Comparison of ENCODE assay signal across 24 mouse cellular contexts in genomic region chr4:141941289-141941688, GRCm38 (mm10).
"Had no signal": no experiment of that assay in that cellular context is flagged by ENCODE, and none has a peak within 500 bp of the region (broad histone marks: within the 10 kb centered on the region; RNA-seq: fewer than 3 reads in every experiment).

No protein-coding gene starts in this region.

- DNase-seq: kidney, adult 11 months; kidney, adult 8-10 months; kidney, postnatal 10 days; kidney, postnatal 4 days; lung, adult 18-20 months; lung, postnatal 10 days; lung, postnatal 36 days; midbrain, embryonic 14.5 days; right cerebral cortex, adult 18-20 months; right cerebral cortex, postnatal 14 days; right cerebral cortex, postnatal 4 days; thymus, adult 2 months; thymus, postnatal 14 days; thymus, postnatal 4 days had no signal

- H3K27me3 ChIP-seq: intestine, embryonic 15.5 days; kidney, embryonic 15.5 days; lung, embryonic 15.5 days; neural tube, embryonic 12.5 days; neural tube, embryonic 15.5 days had no signal

- H3K36me3 ChIP-seq: intestine, embryonic 15.5 days; kidney, embryonic 15.5 days; lung, embryonic 15.5 days; neural tube, embryonic 12.5 days; neural tube, embryonic 15.5 days had no signal

- ATAC-seq: intestine, embryonic 15.5 days had no signal

- H3K27ac ChIP-seq: intestine, embryonic 15.5 days; kidney, embryonic 15.5 days; left cerebral cortex, adult 2 months; liver, embryonic 14.5 days; lung, embryonic 15.5 days; neural tube, embryonic 12.5 days; neural tube, embryonic 15.5 days; stomach, postnatal 0 days had no signal

- H3K9ac ChIP-seq: intestine, embryonic 15.5 days; kidney, embryonic 15.5 days; liver, embryonic 14.5 days; lung, embryonic 15.5 days; neural tube, embryonic 12.5 days; neural tube, embryonic 15.5 days had no signal

- H3K9me3 ChIP-seq: intestine, embryonic 15.5 days; kidney, embryonic 15.5 days; lung, embryonic 15.5 days; neural tube, embryonic 12.5 days; neural tube, embryonic 15.5 days had no signal

- H3K4me2 ChIP-seq: intestine, embryonic 15.5 days; kidney, embryonic 15.5 days; lung, embryonic 15.5 days; midbrain, embryonic 11.5 days; neural tube, embryonic 12.5 days; neural tube, embryonic 15.5 days had no signal

- H3K4me1 ChIP-seq: lung, embryonic 15.5 days; neural tube, embryonic 15.5 days had no signal

- H3K4me3 ChIP-seq: intestine, embryonic 15.5 days; kidney, embryonic 15.5 days; left cerebral cortex, adult 2 months; lung, embryonic 15.5 days; megakaryocyte, embryonic 14.5 days; neural tube, embryonic 12.5 days; neural tube, embryonic 15.5 days had no signal
